Mouse (Mus musculus) intestine, embryonic 14.5 days (tissue): ENCODE data around the gene Hdac1. TPM values are rescaled to one million over a fixed set of nuclear protein-coding genes. Genes with fewer than 3 reads are reported as not detected.
"Not testable (repeated sequence)": the region's sequence is repeated elsewhere in the genome, so short reads cannot be mapped to it uniquely, and the experiment has no call there.

Experiments used
- ATAC-seq: fragments of 200-750 bp; cut with Nextera tagmentation; replicated peaks from 2 replicates; pipeline ENCODE4 v1.8.0; 2017; ENCODE audit warnings: low read depth, moderate number of reproducible peaks, moderate TSS enrichment, moderate library complexity; ENCODE audit not compliant: low FRiP score, low TSS enrichment
- DNase-seq: peaks from one replicate; pipeline ENCODE4 v3.0.0-alpha.2; 2018; ENCODE audit warnings: low spot score
- H3K27ac ChIP-seq: fragments of 300-500 bp; sonication (generic); 2 replicates; pipeline ENCODE4 v1.5.1; 2014; ENCODE audit warnings: low read depth, mild to moderate bottlenecking, control low read depth
- H3K27me3 ChIP-seq: fragments of 300-500 bp; sonication (generic); replicated peaks from 2 replicates; pipeline ENCODE4 v1.6.1; 2014; ENCODE audit warnings: low read length, control low read depth; ENCODE audit not compliant: control insufficient read depth, insufficient read depth
- H3K36me3 ChIP-seq: fragments of 300-500 bp; sonication (generic); 2 replicates; pipeline ENCODE4 v1.6.1; 2014; ENCODE audit warnings: low read length, control low read depth; ENCODE audit not compliant: control insufficient read depth, insufficient read depth
- H3K4me1 ChIP-seq: fragments of 300-500 bp; sonication (generic); replicated peaks from 2 replicates; pipeline ENCODE4 v1.6.1; 2014; ENCODE audit warnings: low read length, control low read depth, mixed read lengths; ENCODE audit not compliant: control insufficient read depth, insufficient read depth
- H3K4me2 ChIP-seq: fragments of 300-500 bp; sonication (generic); 2 replicates; pipeline ENCODE4 v1.6.1; 2014; ENCODE audit warnings: low read length
- H3K4me3 ChIP-seq: fragments of 300-500 bp; sonication (generic); 2 replicates; pipeline ENCODE4 v1.5.1; 2014; ENCODE audit warnings: low read depth, low read length, control low read depth, mixed read lengths
- H3K9ac ChIP-seq: fragments of 300-500 bp; sonication (generic); 2 replicates; pipeline ENCODE4 v1.6.1; 2014; ENCODE audit warnings: mild to moderate bottlenecking, low read length
- H3K9me3 ChIP-seq: fragments of 300-500 bp; sonication (generic); 2 replicates; pipeline ENCODE4 v1.6.1; 2016; ENCODE audit warnings: low read length, control low read depth; ENCODE audit not compliant: control insufficient read depth
- WGBS: fragments of 180-500 bp; shearing (Covaris S2); extraction: QIAGEN DNeasy Blood & Tissue Kit; methylation state at CpG from one replicate; pipeline ENCODE4 v1.1.7; 2014; 5-methylcytosine and 5-hydroxymethylcytosine counted together
- polyA plus RNA-seq: library from polyadenylated mRNA; unstranded; fragments of >200 nt; fragmentation: Nextera tagmentation; extraction: Ambion mirVana; gene quantifications from 2 replicates; pipeline ENCODE4 v1.2.1, GENCODE M21; 2014

Gene Hdac1
- polyA plus RNA-seq, 1 experiment from 2014 or later: 212 TPM

- H3K9me3 ChIP-seq: no peaks in the 10 kb centered on the region
- H3K27me3 ChIP-seq: no peaks in the 10 kb centered on the region
- no peak overlapping the region for H3K4me3 ChIP-seq
- H3K4me1 ChIP-seq: peaks cover 15% of the 10 kb centered on the region
- DNase-seq (no peak), ATAC-seq (no peak)
- H3K36me3 ChIP-seq: peaks cover 31% of the 10 kb centered on the region
- H3K9ac ChIP-seq: no peak overlapping the region
- WGBS: 94% methylated on average over 6 of the region's 6 CpGs
- H3K4me2 ChIP-seq: no peak overlapping the region
- no peak overlapping the region for H3K27ac ChIP-seq
These were observed 2.5 kb downstream of the Hdac1 start for GRCm38 (mm10) chr4:129540012-129540411.

GRCm38 (mm10) chr4:129528901-129529300 lies 13.6 kb downstream of the Hdac1 start:
- H3K4me1 ChIP-seq, H3K27ac ChIP-seq, H3K27me3 ChIP-seq, H3K4me2 ChIP-seq, H3K9me3 ChIP-seq, H3K9ac ChIP-seq, ATAC-seq, DNase-seq, H3K4me3 ChIP-seq: not testable (repeated sequence)
- 94% methylated on average over 5 of the region's 6 CpGs for WGBS
- H3K36me3 ChIP-seq: peaks cover 88% of the 10 kb centered on the region

- H3K4me2 ChIP-seq: no peak overlapping the region
- DNase-seq (no peak), ATAC-seq (0 out of 2 replicates have a peak, but pooled peaks have one; percentile 12)
- no peaks in the 10 kb centered on the region for H3K27me3 ChIP-seq
- H3K36me3 ChIP-seq: peaks cover 94% of the 10 kb centered on the region
- 80% methylated on average over 3 of the region's 3 CpGs for WGBS
- H3K4me1 ChIP-seq: no peaks in the 10 kb centered on the region
- H3K9ac ChIP-seq: no peak overlapping the region
- H3K27ac ChIP-seq: no peak overlapping the region
- no peaks in the 10 kb centered on the region for H3K9me3 ChIP-seq
- H3K4me3 ChIP-seq: no peak overlapping the region
These were observed 16.6 kb downstream of the Hdac1 start for GRCm38 (mm10) chr4:129525889-129526288.

- ATAC-seq: no peak
- 93% methylated on average over 5 of the region's 5 CpGs for WGBS
- peaks cover 92% of the 10 kb centered on the region for H3K36me3 ChIP-seq
- no peaks in the 10 kb centered on the region for H3K27me3 ChIP-seq
- no peak overlapping the region for H3K4me3 ChIP-seq
- no peak for DNase-seq
- H3K27ac ChIP-seq: no peak overlapping the region
- no peak overlapping the region for H3K4me2 ChIP-seq
- no peaks in the 10 kb centered on the region for H3K4me1 ChIP-seq
- H3K9me3 ChIP-seq: no peaks in the 10 kb centered on the region
- no peak overlapping the region for H3K9ac ChIP-seq
These were observed 17.2 kb downstream of the Hdac1 start for GRCm38 (mm10) chr4:129525338-129525737.

- Histone ChIP-seq H3K4me3 (no peak overlapping the region), H3K4me2 (no peak overlapping the region), H3K9ac (no peak overlapping the region), H3K4me1 (0 out of 2 replicates have a peak, but pooled peaks cover 8% of the 10 kb centered on the region), H3K9me3 (no peaks in the 10 kb centered on the region), H3K27ac (no peak overlapping the region), H3K36me3 (peaks cover 75% of the 10 kb centered on the region), H3K27me3 (no peaks in the 10 kb centered on the region)
- DNase-seq: no peak
- WGBS: 92% methylated on average over 8 of the region's 8 CpGs
- no peak for ATAC-seq
These were observed 24.0 kb downstream of the Hdac1 start for GRCm38 (mm10) chr4:129518519-129518918.

GRCm38 (mm10) chr4:129516925-129517324 lies 25.6 kb downstream of the Hdac1 start:
- H3K27me3 ChIP-seq: no peaks in the 10 kb centered on the region
- ATAC-seq (no peak; the same call in 1 of the 2 replicates), DNase-seq (peak; percentile 72)
- H3K4me3 ChIP-seq: no peak overlapping the region
- H3K4me1 ChIP-seq: 0 out of 2 replicates have a peak, but pooled peaks cover 12% of the 10 kb centered on the region
- H3K27ac ChIP-seq: peak overlapping the region; percentile 38; the same call in 1 of the 2 replicates
- H3K9ac ChIP-seq: no peak overlapping the region
- 45% methylated on average over 2 of the region's 2 CpGs for WGBS
- H3K36me3 ChIP-seq: peaks cover 59% of the 10 kb centered on the region
- no peaks in the 10 kb centered on the region for H3K9me3 ChIP-seq
- no peak overlapping the region for H3K4me2 ChIP-seq

GRCm38 (mm10) chr4:129514300-129514898 lies 28.1 kb downstream of the Hdac1 start:
- under 1% methylated on average over 32 of the region's 35 CpGs for whole genome bisulfite sequencing
- H3K4me2 ChIP-seq: peak overlapping the region; percentile 59
- no peaks in the 10 kb centered on the region for H3K27me3 ChIP-seq
- H3K4me1 ChIP-seq: 0 out of 2 replicates have a peak, but pooled peaks cover 12% of the 10 kb centered on the region
- peak overlapping the region; percentile 80 for H3K4me3 ChIP-seq
- DNase-seq: peak; percentile 91
- peak overlapping the region; percentile 99 for H3K9ac ChIP-seq
- H3K27ac ChIP-seq: peak overlapping the region; percentile 95
- no peaks in the 10 kb centered on the region for H3K9me3 ChIP-seq
- ATAC-seq: peak; percentile 42; the same call in 1 of the 2 replicates
- peaks cover 37% of the 10 kb centered on the region for H3K36me3 ChIP-seq

- 1% methylated on average over 39 of the region's 57 CpGs for WGBS
- ATAC-seq (peak; percentile 32; the same call in 1 of the 2 replicates), DNase-seq (no peak)
- peak overlapping the region; percentile 95 for H3K27ac ChIP-seq
- peak overlapping the region; percentile 59 for H3K4me2 ChIP-seq
- no peaks in the 10 kb centered on the region for H3K9me3 ChIP-seq
- peak overlapping the region; percentile 99 for H3K9ac ChIP-seq
- H3K27me3 ChIP-seq: no peaks in the 10 kb centered on the region
- 0 out of 2 replicates have a peak, but pooled peaks cover 13% of the 10 kb centered on the region for H3K4me1 ChIP-seq
- H3K4me3 ChIP-seq: peak overlapping the region; percentile 80
- H3K36me3 ChIP-seq: peaks cover 36% of the 10 kb centered on the region
These were observed 28.6 kb downstream of the Hdac1 start for GRCm38 (mm10) chr4:129513891-129514290.
